Mouse (Mus musculus) kidney, adult 2 months (tissue): Measurements from ENCODE around the gene Suds3.

Experiments
- CTCF ChIP-seq: fragments of 200-500 bp; conservative IDR thresholded peaks from 2 replicates; pipeline ENCODE4 v1.5.1; 2011; ENCODE audit warnings: low read depth, mild to moderate bottlenecking, control low read depth, low read length, moderate library complexity, mixed read lengths; ENCODE audit not compliant: insufficient read depth, insufficient read length
- POLR2A ChIP-seq: fragments of 200-500 bp; IDR thresholded peaks from one replicate; pipeline ENCODE4 v1.6.1; 2011; ENCODE audit warnings: low read depth, low read length, control low read depth

DNA sequence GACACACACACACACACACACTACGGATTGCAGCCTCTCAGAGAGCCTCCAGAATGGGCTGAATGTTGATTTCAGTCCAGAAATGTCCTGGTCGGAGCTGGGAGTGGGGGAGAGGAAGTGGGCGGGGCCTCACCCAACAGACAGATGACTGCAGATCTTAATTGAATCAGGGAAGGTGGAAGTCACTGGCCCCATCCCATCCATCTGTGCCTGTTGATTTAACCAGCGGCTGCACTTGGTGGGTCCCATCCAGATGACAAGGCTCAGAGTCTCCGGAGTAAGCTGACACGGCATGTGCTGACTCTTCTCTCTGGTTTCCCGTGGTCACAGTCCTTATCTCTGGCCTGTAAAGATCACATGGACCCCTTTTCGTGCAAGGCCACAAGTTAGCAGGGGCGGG is 20.0 kb upstream of the Suds3 start:
- TF ChIP-seq CTCF (no peak), POLR2A (no peak)
